Mouse (Mus musculus): ENCODE measurements at regions not wholly inside any gene's neighbourhood (a gene's known extent, or its start where the extent isn't known, plus 50 kb on each side); places are given as distances from the start of the nearest gene placed in this dataset.

DNA sequence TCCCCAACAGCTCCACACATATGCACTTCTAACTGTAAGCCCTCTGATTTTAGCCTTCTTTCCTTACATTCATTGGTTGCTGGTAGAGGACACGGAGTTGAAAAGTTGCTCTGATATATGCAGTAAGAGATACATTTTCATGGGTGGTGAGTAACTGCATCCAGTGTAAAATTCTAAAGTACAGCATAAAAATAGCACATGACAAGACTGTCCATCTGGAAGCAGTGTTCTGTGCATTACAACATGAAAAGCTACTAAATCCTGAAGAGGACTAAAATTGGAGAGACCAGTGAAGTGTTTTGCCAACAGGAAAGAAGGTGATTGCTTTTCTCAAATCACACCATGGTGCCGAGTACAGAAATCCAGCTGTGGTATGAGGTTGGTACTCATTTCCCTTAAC, 210.2 kb upstream of the Speer2 start:
- no peak overlapping the region for H3K4me2 ChIP-seq (ENCODE audit: low read depth, low read length)
- H3K27ac ChIP-seq (ENCODE audit: low read length) = no peak overlapping the region
- no peak for ATAC-seq (ENCODE audit: low read depth)
- WGBS = 70% methylated on average over 2 of the region's 2 CpGs
- H3K9me3 ChIP-seq (ENCODE audit: control insufficient read depth, low read length) = no peaks in the 10 kb centered on the region
- H3K9ac ChIP-seq (ENCODE audit: low read length) = no peak overlapping the region
- H3K4me1 ChIP-seq (replicated peaks; ENCODE audit: control insufficient read depth, insufficient read depth, low read length) = no peaks in the 10 kb centered on the region
- no peaks in the 10 kb centered on the region for H3K27me3 ChIP-seq (ENCODE audit: control insufficient read depth, insufficient read depth, low read depth, low read length)
- no peak overlapping the region for H3K4me3 ChIP-seq (ENCODE audit: low read length)
- no peaks in the 10 kb centered on the region for H3K36me3 ChIP-seq (ENCODE audit: control insufficient read depth, insufficient read depth, low read length)

DNA sequence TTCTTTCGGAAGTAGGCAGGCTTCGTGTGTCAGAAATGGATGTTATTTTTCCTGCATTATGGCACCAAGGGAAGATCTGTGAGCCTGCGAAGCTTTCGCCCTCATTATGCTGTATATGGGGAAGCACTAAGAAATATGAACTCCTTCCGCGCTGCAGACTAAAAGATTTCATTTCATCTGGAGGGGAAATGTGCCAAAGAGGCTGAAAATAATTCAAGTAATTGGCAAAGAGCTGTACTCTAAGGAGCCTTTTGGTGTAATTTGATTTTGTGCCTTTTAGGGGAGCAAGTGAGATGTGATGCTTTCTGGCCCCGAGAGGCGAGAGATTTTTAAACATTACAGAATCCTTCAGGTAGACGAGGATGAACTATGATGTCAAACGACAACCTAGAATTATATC, 216.0 kb upstream of the Speer2 start:
- Histone ChIP-seq H3K4me3 (ENCODE audit: low read length) (no peak overlapping the region), H3K27ac (ENCODE audit: low read length) (no peak overlapping the region), H3K27me3 (ENCODE audit: control insufficient read depth, insufficient read depth, low read depth, low read length) (no peaks in the 10 kb centered on the region), H3K4me2 (ENCODE audit: low read depth, low read length) (no peak overlapping the region), H3K36me3 (ENCODE audit: control insufficient read depth, insufficient read depth, low read length) (no peaks in the 10 kb centered on the region), H3K9ac (ENCODE audit: low read length) (no peak overlapping the region), H3K9me3 (ENCODE audit: control insufficient read depth, low read length) (no peaks in the 10 kb centered on the region), H3K4me1 (replicated peaks; ENCODE audit: control insufficient read depth, insufficient read depth, low read length) (no peaks in the 10 kb centered on the region)
- ATAC-seq (ENCODE audit: low read depth) = no peak
- WGBS = 75% methylated on average over 10 of the region's 10 CpGs

DNA sequence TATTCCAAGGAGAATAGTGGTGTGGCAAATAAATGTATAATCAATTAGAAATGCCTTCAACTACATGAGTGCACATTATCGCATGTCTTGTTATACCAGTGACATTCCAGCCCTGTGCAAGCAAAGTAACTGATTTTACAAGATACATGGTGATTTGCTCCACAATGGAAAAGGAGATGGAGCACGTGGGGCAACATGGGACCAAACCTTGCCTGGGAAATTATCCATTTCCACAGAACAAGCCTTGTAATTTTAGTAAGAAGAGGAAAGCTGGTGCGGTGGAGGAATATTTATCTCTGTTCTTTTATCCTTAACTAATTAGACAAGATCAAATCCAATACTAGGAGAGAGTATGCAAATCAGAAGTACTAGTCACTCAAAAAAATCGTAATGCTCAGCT, 222.5 kb upstream of the Gbe1 start:
- Histone ChIP-seq H3K27me3 (ENCODE audit: control insufficient read depth, insufficient read depth, low read depth, low read length) (no peaks in the 10 kb centered on the region), H3K4me1 (replicated peaks; ENCODE audit: control insufficient read depth, insufficient read depth, low read length) (no peaks in the 10 kb centered on the region), H3K9me3 (ENCODE audit: control insufficient read depth, low read length) (no peaks in the 10 kb centered on the region), H3K9ac (ENCODE audit: low read length) (no peak overlapping the region), H3K36me3 (ENCODE audit: control insufficient read depth, insufficient read depth, low read length) (no peaks in the 10 kb centered on the region), H3K4me3 (ENCODE audit: low read length) (no peak overlapping the region), H3K4me2 (ENCODE audit: low read depth, low read length) (no peak overlapping the region), H3K27ac (ENCODE audit: low read length) (no peak overlapping the region)
- no peak for ATAC-seq (ENCODE audit: low read depth)
- 82% methylated on average over 4 of the region's 4 CpGs for WGBS

DNA sequence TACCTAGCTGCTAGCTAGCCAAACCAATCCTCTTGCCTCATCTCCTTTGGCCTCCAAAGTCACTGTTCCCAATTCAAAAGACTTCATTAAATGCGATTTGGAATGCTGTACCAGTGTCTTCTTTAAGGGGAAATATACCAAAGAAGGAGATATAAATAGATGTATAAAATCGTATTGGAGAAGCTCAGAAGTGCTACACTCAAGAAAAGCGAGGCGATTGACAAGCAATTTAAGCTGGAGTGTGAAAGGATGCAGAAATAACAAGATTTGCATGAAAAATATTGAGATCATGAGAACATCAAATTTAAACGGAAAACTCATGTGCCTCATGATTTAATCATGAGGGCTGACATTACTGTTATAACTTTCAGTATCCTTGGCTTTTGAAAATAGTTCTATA, 221.8 kb upstream of the Gbe1 start:
- Histone ChIP-seq H3K9me3 (ENCODE audit: control insufficient read depth, low read length) (no peaks in the 10 kb centered on the region), H3K4me1 (replicated peaks; ENCODE audit: control insufficient read depth, insufficient read depth, low read length) (no peaks in the 10 kb centered on the region), H3K4me3 (ENCODE audit: low read length) (no peak overlapping the region), H3K27me3 (ENCODE audit: control insufficient read depth, insufficient read depth, low read depth, low read length) (no peaks in the 10 kb centered on the region), H3K4me2 (ENCODE audit: low read depth, low read length) (no peak overlapping the region), H3K27ac (ENCODE audit: low read length) (no peak overlapping the region), H3K9ac (ENCODE audit: low read length) (no peak overlapping the region), H3K36me3 (ENCODE audit: control insufficient read depth, insufficient read depth, low read length) (no peaks in the 10 kb centered on the region)
- ATAC-seq (ENCODE audit: low read depth) = no peak
- WGBS = 83% methylated on average over 5 of the region's 5 CpGs

DNA sequence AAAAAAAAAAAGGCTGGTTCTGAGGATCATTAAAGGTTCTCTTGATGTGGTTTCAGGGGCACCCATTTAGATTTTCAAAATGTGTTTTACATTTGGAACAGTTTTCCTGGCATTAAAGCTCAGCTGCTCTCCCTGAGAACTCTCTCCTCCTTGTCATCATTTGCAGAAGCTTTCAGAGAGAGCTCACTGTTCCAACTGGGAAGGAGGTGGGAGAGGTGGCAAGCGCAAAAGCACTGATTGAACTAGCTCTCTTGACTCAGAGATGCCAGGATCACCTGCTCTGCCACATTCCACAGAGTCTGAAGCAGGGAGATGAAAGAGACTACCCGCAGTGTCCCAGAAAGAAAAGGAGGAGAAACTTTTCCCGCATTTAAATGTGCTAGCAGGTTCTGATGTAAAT, 220.5 kb upstream of the Gbe1 start:
- Histone ChIP-seq H3K9me3 (ENCODE audit: control insufficient read depth, low read length) (no peaks in the 10 kb centered on the region), H3K4me1 (replicated peaks; ENCODE audit: control insufficient read depth, insufficient read depth, low read length) (no peaks in the 10 kb centered on the region), H3K4me3 (ENCODE audit: low read length) (no peak overlapping the region), H3K9ac (ENCODE audit: low read length) (no peak overlapping the region), H3K4me2 (ENCODE audit: low read depth, low read length) (0 out of 2 replicates have a peak overlapping the region, but pooled peaks have one; percentile 12), H3K27me3 (ENCODE audit: control insufficient read depth, insufficient read depth, low read depth, low read length) (no peaks in the 10 kb centered on the region), H3K36me3 (ENCODE audit: control insufficient read depth, insufficient read depth, low read length) (no peaks in the 10 kb centered on the region), H3K27ac (ENCODE audit: low read length) (peak overlapping the region; percentile 25; the same call in 1 of the 2 replicates)
- peak; percentile 60; the same call in 1 of the 2 replicates for ATAC-seq (ENCODE audit: low read depth)
- 20% methylated on average over 3 of the region's 3 CpGs for WGBS

DNA sequence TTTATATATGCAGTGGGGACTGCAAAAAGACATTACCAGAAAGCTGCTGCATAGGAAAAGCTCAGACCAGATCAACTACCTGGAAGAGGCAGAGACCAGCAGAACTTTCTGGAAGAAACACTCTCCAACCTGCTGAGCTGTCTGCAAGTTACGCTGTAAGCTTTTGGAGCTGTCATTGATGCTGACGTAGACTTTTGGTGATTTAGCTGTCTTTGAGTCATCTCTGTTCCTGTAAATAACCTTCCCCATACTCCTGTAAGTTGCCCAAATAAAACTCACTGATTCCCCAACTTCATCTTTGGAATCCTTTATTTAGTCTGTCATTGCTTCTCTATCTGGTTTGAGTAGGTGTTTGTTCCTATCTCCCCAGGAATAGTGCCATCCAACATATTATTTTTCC, 218.5 kb upstream of the Gbe1 start:
- no peak for ATAC-seq (ENCODE audit: low read depth)
- Histone ChIP-seq H3K4me2 (ENCODE audit: low read depth, low read length) (no peak overlapping the region), H3K27ac (ENCODE audit: low read length) (no peak overlapping the region), H3K27me3 (ENCODE audit: control insufficient read depth, insufficient read depth, low read depth, low read length) (no peaks in the 10 kb centered on the region), H3K9ac (ENCODE audit: low read length) (no peak overlapping the region), H3K4me1 (replicated peaks; ENCODE audit: control insufficient read depth, insufficient read depth, low read length) (no peaks in the 10 kb centered on the region), H3K4me3 (ENCODE audit: low read length) (no peak overlapping the region), H3K36me3 (ENCODE audit: control insufficient read depth, insufficient read depth, low read length) (no peaks in the 10 kb centered on the region), H3K9me3 (ENCODE audit: control insufficient read depth, low read length) (no peaks in the 10 kb centered on the region)
- WGBS = 64% methylated on average over 2 of the region's 2 CpGs

DNA sequence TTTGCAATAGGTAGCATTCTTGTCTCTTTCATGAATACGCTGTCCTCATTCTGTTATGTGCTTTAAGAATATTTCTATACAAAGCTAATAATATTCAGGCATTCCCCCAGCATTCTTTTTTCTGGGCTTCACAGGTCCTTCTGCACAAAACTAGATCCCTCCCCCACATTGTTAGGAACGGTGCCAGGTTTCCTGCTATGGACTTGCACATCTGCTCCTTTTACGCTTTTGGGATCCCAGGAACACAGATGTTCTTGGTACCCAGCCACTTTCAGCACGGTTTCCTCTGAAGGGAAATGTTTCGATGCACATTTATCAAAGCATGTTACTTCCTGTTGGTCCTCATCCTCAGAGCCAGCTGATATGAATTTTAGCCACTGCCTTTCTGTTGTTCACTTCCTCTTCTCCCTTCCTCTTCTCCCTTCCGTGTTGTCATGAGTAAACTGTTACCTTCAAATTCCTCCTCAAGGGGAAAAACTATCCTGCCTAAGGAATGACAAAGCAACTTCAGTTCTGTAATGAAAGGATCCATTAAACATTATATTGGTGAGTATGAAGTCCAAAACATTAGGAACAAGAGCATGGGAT, 209.9 kb upstream of the Gbe1 start:
- Histone ChIP-seq H3K27me3 (ENCODE audit: control insufficient read depth, insufficient read depth, low read depth, low read length) (no peaks in the 10 kb centered on the region), H3K27ac (ENCODE audit: low read length) (no peak overlapping the region; the same call in 1 of the 2 replicates), H3K9ac (ENCODE audit: low read length) (no peak overlapping the region), H3K4me1 (replicated peaks; ENCODE audit: control insufficient read depth, insufficient read depth, low read length) (peaks cover 3% of the 10 kb centered on the region; the same call in 1 of the 2 replicates), H3K9me3 (ENCODE audit: control insufficient read depth, low read length) (no peaks in the 10 kb centered on the region), H3K4me2 (ENCODE audit: low read depth, low read length) (no peak overlapping the region), H3K36me3 (ENCODE audit: control insufficient read depth, insufficient read depth, low read length) (no peaks in the 10 kb centered on the region), H3K4me3 (ENCODE audit: low read length) (no peak overlapping the region)
- no peak for ATAC-seq (ENCODE audit: low read depth)
- WGBS = 31% methylated on average over 6 of the region's 6 CpGs

DNA sequence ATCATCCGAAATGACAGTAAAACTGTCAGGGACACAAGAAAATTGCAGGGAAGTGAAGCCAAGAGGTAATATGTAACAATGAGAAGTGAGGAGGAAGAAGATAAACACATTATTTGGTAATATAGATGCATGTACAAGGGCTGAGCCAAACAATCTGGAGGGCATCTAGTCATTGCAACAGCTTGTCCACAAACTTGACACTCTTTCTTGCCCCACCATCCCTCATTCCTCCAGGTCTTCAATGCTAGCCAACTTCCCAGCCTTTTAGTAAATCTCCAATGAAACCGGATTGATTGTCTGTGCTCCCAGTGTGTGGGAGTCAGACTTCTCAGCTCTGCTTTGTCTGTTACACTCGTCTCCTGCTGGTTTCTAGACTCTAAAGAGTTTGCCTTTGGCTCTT, 172.3 kb upstream of the Gbe1 start:
- Histone ChIP-seq H3K27me3 (ENCODE audit: control insufficient read depth, insufficient read depth, low read depth, low read length) (no peaks in the 10 kb centered on the region), H3K9me3 (ENCODE audit: control insufficient read depth, low read length) (no peaks in the 10 kb centered on the region), H3K36me3 (ENCODE audit: control insufficient read depth, insufficient read depth, low read length) (no peaks in the 10 kb centered on the region), H3K4me3 (ENCODE audit: low read length) (no peak overlapping the region), H3K9ac (ENCODE audit: low read length) (no peak overlapping the region), H3K27ac (ENCODE audit: low read length) (no peak overlapping the region), H3K4me2 (ENCODE audit: low read depth, low read length) (no peak overlapping the region), H3K4me1 (replicated peaks; ENCODE audit: control insufficient read depth, insufficient read depth, low read length) (no peaks in the 10 kb centered on the region)
- no peak for ATAC-seq (ENCODE audit: low read depth)
- 66% methylated on average over 3 of the region's 3 CpGs for WGBS

DNA sequence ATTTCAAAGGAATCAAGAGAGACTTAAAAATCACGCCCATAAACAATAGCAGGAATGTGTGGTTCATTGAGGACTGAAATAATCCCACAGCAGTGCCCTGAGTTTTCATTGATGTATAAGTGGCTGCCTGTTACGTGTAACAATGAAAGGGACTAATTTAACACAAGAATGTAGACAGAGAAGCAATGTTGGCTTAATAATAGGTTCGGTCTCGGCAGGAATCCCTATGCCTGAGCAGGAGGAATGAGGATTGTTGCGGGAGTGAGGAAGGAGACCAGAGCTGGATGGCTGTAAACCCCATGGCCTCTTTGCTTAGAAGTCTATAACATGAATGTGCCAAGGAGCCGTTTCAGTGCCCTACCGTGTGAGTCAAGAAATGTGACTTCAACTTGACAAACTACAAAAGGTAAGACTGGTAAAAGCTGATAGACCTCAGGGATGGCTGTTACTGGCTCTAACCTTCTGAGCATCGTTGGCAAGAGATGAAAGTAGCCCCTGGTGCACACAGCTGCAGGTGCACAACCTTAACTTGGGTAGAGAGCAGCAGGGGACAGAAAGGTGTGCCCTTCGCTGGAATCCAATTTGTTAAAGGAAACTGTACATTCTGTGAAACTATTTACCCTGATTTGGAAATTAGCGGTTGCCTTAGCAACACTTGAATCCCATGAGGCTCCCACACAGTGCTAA, 165.9 kb upstream of the Gbe1 start:
- no peak overlapping the region for H3K9ac ChIP-seq (ENCODE audit: low read length)
- WGBS = 74% methylated on average over 10 of the region's 10 CpGs
- no peaks in the 10 kb centered on the region for H3K9me3 ChIP-seq (ENCODE audit: control insufficient read depth, low read length)
- no peaks in the 10 kb centered on the region for H3K4me1 ChIP-seq (replicated peaks; ENCODE audit: control insufficient read depth, insufficient read depth, low read length)
- H3K36me3 ChIP-seq (ENCODE audit: control insufficient read depth, insufficient read depth, low read length) = no peaks in the 10 kb centered on the region
- no peak overlapping the region for H3K4me2 ChIP-seq (ENCODE audit: low read depth, low read length)
- H3K27ac ChIP-seq (ENCODE audit: low read length) = no peak overlapping the region
- H3K27me3 ChIP-seq (ENCODE audit: control insufficient read depth, insufficient read depth, low read depth, low read length) = no peaks in the 10 kb centered on the region
- no peak overlapping the region for H3K4me3 ChIP-seq (ENCODE audit: low read length)
- no peak for ATAC-seq (ENCODE audit: low read depth)
